Mouse (Mus musculus) retina, adult 2 months (tissue): Measurements from ENCODE around the gene Swi5.
"Not testable (repeated sequence)": the region's sequence is repeated elsewhere in the genome, so short reads cannot be mapped to it uniquely, and the experiment has no call there.

Source experiments
- DNase-seq: peaks from one replicate; pipeline ENCODE4 v3.0.0-alpha.2; 2012; ENCODE audit warnings: low read depth, low spot score

Swi5 gene

GRCm38 (mm10) chr2:32311443-32312317, 23.8 kb upstream of the Swi5 start:
- no peak for DNase-seq

- DNase-seq = no peak
Observed at GRCm38 (mm10) chr2:32310096-32310845, 22.4 kb upstream of the Swi5 start.

- no peak for DNase-seq
Observed at GRCm38 (mm10) chr2:32308870-32309568, 21.1 kb upstream of the Swi5 start.

- peak; percentile 36 for DNase-seq
Observed at GRCm38 (mm10) chr2:32307941-32308760, 20.3 kb upstream of the Swi5 start.

GRCm38 (mm10) chr2:32307247-32307798, 19.4 kb upstream of the Swi5 start:
- DNase-seq = no peak

- no peak for DNase-seq
Observed at GRCm38 (mm10) chr2:32306176-32306575, 18.3 kb upstream of the Swi5 start.

GRCm38 (mm10) chr2:32305668-32306067, 17.8 kb upstream of the Swi5 start:
- DNase-seq = no peak

- no peak for DNase-seq
Observed at GRCm38 (mm10) chr2:32304145-32304832, 16.4 kb upstream of the Swi5 start.

GRCm38 (mm10) chr2:32302952-32303351, 15.1 kb upstream of the Swi5 start:
- no peak for DNase-seq

GRCm38 (mm10) chr2:32299469-32299868, 11.6 kb upstream of the Swi5 start:
- DNase-seq = no peak

- not testable (repeated sequence) for DNase-seq
Observed at GRCm38 (mm10) chr2:32295842-32296241, 8.0 kb upstream of the Swi5 start.

- DNase-seq = no peak
Observed at GRCm38 (mm10) chr2:32295285-32295684, 7.4 kb upstream of the Swi5 start.

- DNase-seq = no peak
Observed at GRCm38 (mm10) chr2:32294348-32294747, 6.5 kb upstream of the Swi5 start.

GRCm38 (mm10) chr2:32289578-32289977, 1.7 kb upstream of the Swi5 start:
- peak; percentile 30 for DNase-seq

GRCm38 (mm10) chr2:32288371-32288931, 576 bp upstream of the Swi5 start:
- no peak for DNase-seq

GRCm38 (mm10) chr2:32287334-32287840, 488 bp downstream of the Swi5 start, which contains the start of gene Golga2:
Gene Golga2, plus strand, starts transcription at chr2:32287384.
- no peak for DNase-seq

GRCm38 (mm10) chr2:32283986-32284385, 3.9 kb downstream of the Swi5 start:
- no peak for DNase-seq

- DNase-seq = no peak
Observed at GRCm38 (mm10) chr2:32282727-32283126, 5.1 kb downstream of the Swi5 start.

- no peak for DNase-seq
Observed at GRCm38 (mm10) chr2:32282289-32282688, 5.6 kb downstream of the Swi5 start.

- no peak for DNase-seq
Observed at GRCm38 (mm10) chr2:32275823-32276222, 12.1 kb downstream of the Swi5 start.
